Mouse (Mus musculus) heart, embryonic 11.5 days (tissue): ENCODE measurements around the gene Sult6b2. TPM values are rescaled to one million over a fixed set of nuclear protein-coding genes. Genes with fewer than 3 reads are reported as not detected.

Source experiments
- ATAC-seq: fragments of 200-750 bp; cut with Nextera tagmentation; replicated peaks from 2 replicates; pipeline ENCODE4 v1.8.0; 2017; ENCODE audit warnings: moderate library complexity; ENCODE audit not compliant: insufficient number of reproducible peaks, low FRiP score, low TSS enrichment
- H3K27ac ChIP-seq: fragments of 300-500 bp; sonication (generic); 2 replicates; pipeline ENCODE4 v1.5.1; 2014; ENCODE audit warnings: mild to moderate bottlenecking, low read depth, low read length
- H3K27me3 ChIP-seq: fragments of 300-500 bp; sonication (generic); 2 replicates; pipeline ENCODE4 v1.6.1; 2014; ENCODE audit warnings: mild to moderate bottlenecking, low read length, mixed read lengths; ENCODE audit not compliant: control insufficient read depth, insufficient read depth
- H3K36me3 ChIP-seq: fragments of 300-500 bp; sonication (generic); 2 replicates; pipeline ENCODE4 v1.6.1; 2014; ENCODE audit warnings: mild to moderate bottlenecking, low read length, moderate library complexity, mixed read lengths; ENCODE audit not compliant: control insufficient read depth, insufficient read depth
- H3K4me1 ChIP-seq: fragments of 300-500 bp; sonication (generic); 2 replicates; pipeline ENCODE4 v1.6.1; 2014; ENCODE audit warnings: low read length; ENCODE audit not compliant: control insufficient read depth, insufficient read depth
- H3K4me2 ChIP-seq: fragments of 300-500 bp; sonication (generic); 2 replicates; pipeline ENCODE4 v1.6.1; 2014; ENCODE audit warnings: mild to moderate bottlenecking, moderate library complexity
- H3K4me3 ChIP-seq: fragments of 300-500 bp; sonication (generic); 2 replicates; pipeline ENCODE4 v1.5.1; 2014; ENCODE audit warnings: low read depth, low read length
- H3K9ac ChIP-seq: fragments of 300-500 bp; sonication (generic); 2 replicates; pipeline ENCODE4 v1.6.1; 2014; ENCODE audit warnings: mild to moderate bottlenecking, low read depth, low read length, moderate library complexity
- H3K9me3 ChIP-seq: fragments of 300-500 bp; sonication (generic); replicated peaks from 2 replicates; pipeline ENCODE4 v1.6.1; 2016; ENCODE audit warnings: low read length; ENCODE audit not compliant: control insufficient read depth
- WGBS: fragments of 180-500 bp; shearing (Covaris S2); extraction: QIAGEN DNeasy Blood & Tissue Kit; methylation state at CpG from one replicate; pipeline ENCODE4 v1.1.7; 2014; ENCODE audit not compliant: insufficient replicate concordance; 5-methylcytosine and 5-hydroxymethylcytosine counted together
- polyA plus RNA-seq: library from polyadenylated mRNA; unstranded; fragments of >200 nt; fragmentation: Nextera tagmentation; extraction: Ambion mirVana; gene quantifications from 2 replicates; pipeline ENCODE4 v1.2.1, GENCODE M21; 2014

The Sult6b2 gene
- polyA plus RNA-seq, 1 experiment from 2014 or later = 0.14 TPM

GRCm38 (mm10) chr6:142806326-142806725 lies 2.0 kb upstream of the Sult6b2 start:
- no peak for ATAC-seq
- no peaks in the 10 kb centered on the region for H3K36me3 ChIP-seq
- H3K4me2 ChIP-seq = no peak overlapping the region
- no peak overlapping the region for H3K27ac ChIP-seq
- H3K4me1 ChIP-seq = no peaks in the 10 kb centered on the region
- H3K4me3 ChIP-seq = no peak overlapping the region
- WGBS = 58% methylated on average over 4 of the region's 4 CpGs
- no peaks in the 10 kb centered on the region for H3K27me3 ChIP-seq
- H3K9me3 ChIP-seq = no peaks in the 10 kb centered on the region
- H3K9ac ChIP-seq = no peak overlapping the region

DNA sequence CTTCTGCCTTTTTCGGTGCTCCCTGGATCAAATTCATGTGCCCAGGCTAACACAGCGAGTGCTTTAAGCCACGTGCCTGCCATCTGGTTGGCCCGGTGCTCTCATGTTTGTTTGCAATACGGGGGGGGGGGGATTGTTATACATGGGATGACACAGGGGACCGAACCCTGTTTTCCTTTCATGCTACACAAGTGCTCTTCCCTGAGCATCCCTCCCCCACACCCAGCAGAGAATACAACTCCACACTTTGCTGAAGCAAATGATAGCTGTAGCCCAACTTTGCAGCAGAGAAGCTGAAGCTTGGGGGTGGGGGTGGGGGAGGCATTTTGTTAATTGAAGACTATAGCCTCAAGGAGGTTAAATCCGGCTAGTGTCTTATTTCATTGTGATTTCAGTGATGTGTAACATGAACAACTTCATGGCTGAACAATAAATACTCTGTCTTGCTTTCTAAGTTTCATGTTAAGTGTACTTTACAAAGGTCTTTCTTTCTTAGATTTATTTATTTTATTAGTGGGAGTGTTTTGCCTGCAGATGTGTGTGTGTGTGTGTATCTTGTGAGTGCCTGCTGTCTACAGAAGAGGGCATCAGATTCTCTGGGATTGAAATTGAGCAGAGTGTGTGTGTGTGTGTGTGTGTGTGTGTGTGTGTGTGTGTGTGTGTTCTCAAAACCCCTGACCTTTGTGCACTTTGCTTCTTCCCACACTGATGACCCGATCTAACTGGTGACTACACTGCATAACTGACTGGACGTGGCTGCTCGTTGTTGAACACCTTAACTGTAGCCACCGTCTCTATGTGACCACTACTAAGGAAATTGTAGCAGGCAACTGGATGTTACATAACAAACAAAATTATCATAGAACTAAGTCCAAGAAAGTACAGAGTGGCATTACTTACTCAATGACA lies 1.4 kb downstream of the Sult6b2 start:
- no peaks in the 10 kb centered on the region for H3K36me3 ChIP-seq
- no peak overlapping the region for H3K27ac ChIP-seq
- no peaks in the 10 kb centered on the region for H3K9me3 ChIP-seq
- no peak overlapping the region for H3K4me2 ChIP-seq
- ATAC-seq = no peak
- H3K4me3 ChIP-seq = no peak overlapping the region
- WGBS = 58% methylated on average over 11 of the region's 11 CpGs
- no peaks in the 10 kb centered on the region for H3K4me1 ChIP-seq
- no peak overlapping the region for H3K9ac ChIP-seq
- H3K27me3 ChIP-seq = no peaks in the 10 kb centered on the region

DNA sequence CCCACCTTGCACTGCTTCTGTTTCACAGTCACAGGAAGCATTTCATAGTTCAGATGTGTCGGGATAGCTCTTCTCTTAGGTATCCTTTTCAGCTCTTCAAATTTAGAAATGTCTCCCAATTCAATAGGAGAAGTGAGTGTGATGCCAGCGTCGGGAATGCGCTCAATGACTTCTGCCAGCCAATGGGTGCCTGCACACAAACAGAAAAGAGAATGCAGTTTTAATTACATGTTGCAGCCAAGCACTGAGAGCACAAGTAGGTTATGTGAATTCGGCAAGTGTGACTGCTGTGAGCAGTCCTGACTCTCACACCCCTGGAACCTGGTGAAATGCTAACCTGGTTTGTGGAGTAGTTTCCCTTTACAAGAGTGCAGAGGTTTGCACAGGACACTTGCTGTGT lies 2.6 kb downstream of the Sult6b2 start:
- no peak for ATAC-seq
- no peaks in the 10 kb centered on the region for H3K9me3 ChIP-seq
- no peak overlapping the region for H3K9ac ChIP-seq
- no peak overlapping the region for H3K27ac ChIP-seq
- H3K4me1 ChIP-seq = no peaks in the 10 kb centered on the region
- no peak overlapping the region for H3K4me2 ChIP-seq
- H3K4me3 ChIP-seq = no peak overlapping the region
- H3K27me3 ChIP-seq = no peaks in the 10 kb centered on the region
- no peaks in the 10 kb centered on the region for H3K36me3 ChIP-seq
- 77% methylated on average over 5 of the region's 5 CpGs for WGBS

DNA sequence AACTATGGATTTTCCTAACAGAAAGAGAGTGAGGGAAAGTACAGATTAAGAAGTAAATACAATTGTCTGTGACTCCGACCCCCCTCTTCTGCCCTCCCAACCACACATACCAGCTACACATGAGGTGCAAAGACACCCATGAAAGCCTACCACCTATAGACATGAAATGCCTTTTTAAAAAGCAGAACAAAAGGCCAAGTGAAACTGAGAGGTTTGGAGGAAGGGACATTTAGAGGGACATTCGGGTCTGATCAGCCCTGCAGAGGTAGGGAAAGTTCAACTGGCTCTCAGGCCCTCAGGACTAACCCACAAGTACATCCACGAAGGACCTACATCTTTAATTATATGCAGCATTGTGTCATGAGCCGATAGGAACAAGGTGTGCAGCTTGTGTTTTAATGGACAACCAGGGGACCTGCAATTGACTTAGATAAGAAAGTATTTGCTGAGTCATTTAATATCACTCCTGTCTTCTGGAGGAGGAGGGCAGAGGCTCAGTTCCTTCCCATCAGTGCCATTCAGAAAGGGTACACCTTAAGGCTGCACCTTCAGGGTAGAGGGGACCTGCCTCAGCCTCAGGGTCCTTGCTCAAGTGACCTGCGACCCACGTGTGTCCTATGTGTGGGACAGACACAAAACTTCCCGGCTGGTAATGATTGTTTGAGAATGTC lies 4.5 kb downstream of the Sult6b2 start:
- H3K27me3 ChIP-seq = no peaks in the 10 kb centered on the region
- no peaks in the 10 kb centered on the region for H3K36me3 ChIP-seq
- H3K27ac ChIP-seq = no peak overlapping the region
- no peak overlapping the region for H3K9ac ChIP-seq
- no peak for ATAC-seq
- no peak overlapping the region for H3K4me3 ChIP-seq
- no peak overlapping the region for H3K4me2 ChIP-seq
- WGBS = 73% methylated on average over 7 of the region's 7 CpGs
- no peaks in the 10 kb centered on the region for H3K9me3 ChIP-seq
- H3K4me1 ChIP-seq = no peaks in the 10 kb centered on the region

DNA sequence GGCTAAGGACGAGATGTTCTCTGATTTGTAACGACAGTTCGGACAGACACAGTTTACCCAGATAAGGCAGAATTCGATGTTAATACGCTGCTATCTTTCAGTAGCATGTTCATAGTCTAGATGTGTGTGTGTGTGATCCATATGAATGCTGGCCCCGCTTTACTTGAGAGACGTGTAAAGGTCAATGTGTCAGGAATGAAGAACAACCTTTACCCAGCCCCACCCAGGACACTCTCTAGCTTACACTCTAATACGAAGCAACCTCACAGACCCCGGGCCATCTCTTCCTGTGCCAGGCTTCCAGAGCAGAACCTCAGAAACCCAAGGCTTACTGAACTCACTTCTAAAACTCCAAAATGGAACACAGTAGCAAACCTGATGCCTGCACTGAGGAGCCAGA lies 5.5 kb downstream of the Sult6b2 start:
- Histone ChIP-seq H3K27ac (no peak overlapping the region), H3K9me3 (no peaks in the 10 kb centered on the region), H3K4me1 (no peaks in the 10 kb centered on the region), H3K4me3 (no peak overlapping the region), H3K36me3 (no peaks in the 10 kb centered on the region), H3K4me2 (no peak overlapping the region), H3K9ac (no peak overlapping the region), H3K27me3 (no peaks in the 10 kb centered on the region)
- ATAC-seq = no peak
- 84% methylated on average over 9 of the region's 9 CpGs for WGBS

DNA sequence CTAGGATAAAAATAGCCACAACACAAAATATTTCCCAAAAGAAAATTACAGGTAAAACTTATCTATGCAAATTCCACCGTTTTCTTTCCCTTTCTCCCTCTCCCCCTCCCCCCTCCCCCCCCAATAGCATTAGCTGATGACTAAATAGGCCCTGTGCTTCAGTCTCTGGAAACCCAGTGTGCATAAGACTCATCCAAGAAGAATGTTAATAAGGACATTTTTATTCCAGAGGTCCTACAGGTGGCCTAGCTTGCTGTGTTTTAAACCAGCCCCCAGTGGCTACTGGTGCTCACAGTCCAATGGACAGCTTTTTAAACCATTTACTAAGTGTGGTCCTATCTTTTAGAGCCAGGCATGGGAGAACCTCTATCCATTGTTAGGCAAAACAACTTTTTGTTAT lies 6.3 kb downstream of the Sult6b2 start:
- no peak for ATAC-seq
- Histone ChIP-seq H3K4me2 (no peak overlapping the region), H3K9ac (no peak overlapping the region), H3K4me3 (no peak overlapping the region), H3K4me1 (peaks cover 5% of the 10 kb centered on the region), H3K27me3 (no peaks in the 10 kb centered on the region), H3K9me3 (no peaks in the 10 kb centered on the region), H3K36me3 (no peaks in the 10 kb centered on the region), H3K27ac (no peak overlapping the region)
- 76% methylated on average over 1 of the region's 1 CpGs for WGBS

DNA sequence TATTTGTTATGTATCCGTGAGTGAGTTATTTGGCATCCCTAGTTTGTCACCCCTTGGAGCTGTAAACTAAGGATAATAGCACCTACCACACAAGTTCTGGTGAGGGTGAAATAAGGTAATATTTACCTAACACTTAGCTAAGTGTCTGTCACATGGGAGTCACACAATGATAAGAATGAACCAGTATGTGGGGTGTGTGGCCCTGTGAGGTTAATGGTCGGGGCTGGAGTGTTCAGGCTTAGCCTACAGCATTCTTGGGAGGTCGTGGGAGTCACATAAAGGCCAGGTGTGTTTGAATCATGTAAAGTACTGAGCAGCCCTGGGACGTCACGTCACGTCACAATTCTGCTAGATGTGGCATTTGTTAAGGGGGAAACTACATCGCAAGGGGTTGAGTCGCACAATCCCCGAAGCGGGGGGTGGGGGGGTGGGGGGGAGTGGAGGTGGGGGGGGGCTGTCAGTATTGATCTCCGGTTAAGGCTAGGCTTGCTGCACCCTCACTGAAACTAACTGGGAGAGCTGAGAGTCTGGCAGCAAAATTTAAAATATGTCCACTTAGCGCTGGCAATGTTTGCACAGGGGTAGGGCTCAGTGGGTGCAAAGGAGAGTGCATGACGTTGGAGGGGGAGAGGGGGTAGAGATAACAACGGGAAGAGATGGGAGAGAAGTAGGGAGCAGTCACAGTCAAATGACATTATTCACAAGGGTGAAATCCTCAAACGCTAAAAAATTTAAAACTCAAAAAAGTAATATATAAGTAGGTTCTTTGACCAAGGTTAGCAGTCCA lies 8.5 kb downstream of the Sult6b2 start:
- Histone ChIP-seq H3K9ac (no peak overlapping the region), H3K36me3 (no peaks in the 10 kb centered on the region), H3K27ac (no peak overlapping the region), H3K4me1 (peaks cover 12% of the 10 kb centered on the region), H3K27me3 (no peaks in the 10 kb centered on the region), H3K4me2 (no peak overlapping the region), H3K9me3 (no peaks in the 10 kb centered on the region), H3K4me3 (no peak overlapping the region)
- no peak for ATAC-seq
- 71% methylated on average over 15 of the region's 15 CpGs for WGBS

DNA sequence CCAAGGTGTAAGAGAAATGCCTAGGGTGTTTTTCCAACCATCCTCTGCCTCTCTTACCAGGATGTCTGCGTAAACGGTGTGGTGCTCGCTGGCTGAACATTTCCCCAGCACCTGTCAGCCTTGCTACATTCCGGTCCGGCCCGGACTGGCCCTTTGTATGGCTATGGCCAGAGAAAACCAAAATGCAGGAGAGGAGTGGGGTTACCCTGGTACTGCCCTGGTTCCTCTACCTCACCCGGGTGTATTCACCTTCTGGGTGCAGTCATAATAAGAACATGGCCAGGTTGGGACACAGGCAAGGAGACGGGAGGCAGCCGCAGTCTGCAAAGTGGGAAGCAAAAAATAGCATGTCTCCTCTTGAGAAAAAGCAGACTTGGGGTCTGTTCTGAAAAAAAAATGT lies 9.2 kb downstream of the Sult6b2 start:
- 76% methylated on average over 9 of the region's 9 CpGs for WGBS
- Histone ChIP-seq H3K36me3 (no peaks in the 10 kb centered on the region), H3K4me1 (peaks cover 12% of the 10 kb centered on the region), H3K27me3 (no peaks in the 10 kb centered on the region), H3K9me3 (no peaks in the 10 kb centered on the region), H3K9ac (no peak overlapping the region), H3K4me2 (no peak overlapping the region), H3K27ac (no peak overlapping the region), H3K4me3 (no peak overlapping the region)
- no peak for ATAC-seq
